Mouse (Mus musculus) liver, embryonic 14.5 days (tissue): Measurements from ENCODE around the gene Dnah7c.
"Not testable (repeated sequence)": the region's sequence is repeated elsewhere in the genome, so short reads cannot be mapped to it uniquely, and the experiment has no call there.

Source experiments
- CTCF ChIP-seq: IDR thresholded peaks from 2 replicates; pipeline ENCODE4 v1.5.1; 2016; ENCODE audit warnings: antibody characterized with exemption, low read depth, control low read depth
- EP300 ChIP-seq: IDR thresholded peaks from 2 replicates; pipeline ENCODE4 v1.6.1; 2016; ENCODE audit warnings: antibody characterized with exemption, low read depth

GRCm38 (mm10) chr1:46514671-46515070, 89.3 kb downstream of the Dnah7c start:
- TF ChIP-seq CTCF, EP300: not testable (repeated sequence)
